Mouse (Mus musculus) liver, embryonic 14.5 days (tissue): ENCODE measurements around the gene Rom1.

ENCODE experiments used
- CTCF ChIP-seq: IDR thresholded peaks from 2 replicates; pipeline ENCODE4 v1.5.1; 2016; ENCODE audit warnings: antibody characterized with exemption, low read depth, control low read depth
- EP300 ChIP-seq: IDR thresholded peaks from 2 replicates; pipeline ENCODE4 v1.6.1; 2016; ENCODE audit warnings: antibody characterized with exemption, low read depth

DNA sequence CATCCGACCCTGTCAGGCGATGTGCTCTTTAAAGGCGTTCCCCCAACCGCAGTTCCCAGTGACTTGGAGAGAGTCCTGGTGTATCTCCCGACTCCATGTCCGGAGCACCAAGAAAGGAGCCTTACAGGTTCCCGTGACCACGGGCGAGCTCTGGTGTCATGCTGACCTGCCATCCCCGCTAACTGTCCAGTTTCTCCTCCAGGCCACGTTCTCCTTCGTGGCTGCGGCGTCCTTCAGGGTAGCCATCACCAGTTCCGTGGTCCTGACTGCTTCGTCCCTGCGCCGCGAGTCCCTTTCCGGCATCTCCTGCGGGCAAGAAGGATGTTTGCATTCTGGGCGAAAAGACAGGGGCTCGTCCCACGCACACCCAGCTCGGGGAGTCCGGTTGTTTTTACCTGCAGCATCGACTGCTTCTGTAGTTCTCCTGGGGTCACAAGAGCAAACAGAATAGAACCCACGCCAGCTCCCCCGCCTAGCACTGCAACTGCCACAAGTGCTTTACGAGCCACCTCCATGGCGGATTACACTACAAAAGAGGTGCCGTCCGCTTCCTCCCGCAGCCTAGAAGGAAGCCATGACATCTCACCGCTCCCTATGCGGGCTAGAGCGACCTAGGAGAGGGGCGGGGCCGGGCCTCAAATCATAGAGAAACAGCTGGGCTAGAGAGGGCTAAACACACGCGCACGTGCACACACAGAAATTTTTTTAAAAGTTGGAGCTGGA, 48.7 kb downstream of the Rom1 start, which contains the start of gene Uqcc3:
- no peak for TF ChIP-seq EP300
- TF ChIP-seq CTCF, result no peak
